Mouse (Mus musculus) midbrain, embryonic 16.5 days (tissue): ENCODE data around the gene Vps16. TPM values are rescaled to one million over a fixed set of nuclear protein-coding genes. Genes with fewer than 3 reads are reported as not detected.
A peak's percentile ranks its signal among the peaks of the same experiment; 100 is the strongest.

Experiments used
- ATAC-seq: fragments of 200-750 bp; cut with Nextera tagmentation; 2 replicates; pipeline ENCODE4 v1.8.0; 2017; ENCODE audit warnings: moderate TSS enrichment
- H3K27ac ChIP-seq: fragments of 300-500 bp; sonication (generic); 2 replicates; pipeline ENCODE4 v1.5.1; 2014; ENCODE audit warnings: mild to moderate bottlenecking, low read length, mixed read lengths
- H3K27me3 ChIP-seq: fragments of 300-500 bp; sonication (generic); 2 replicates; pipeline ENCODE4 v1.6.1; 2014; ENCODE audit warnings: low read depth, low read length, mixed read lengths; ENCODE audit not compliant: control insufficient read depth, insufficient read depth
- H3K36me3 ChIP-seq: fragments of 300-500 bp; sonication (generic); 2 replicates; pipeline ENCODE4 v1.6.1; 2014; ENCODE audit warnings: mild to moderate bottlenecking, low read length, moderate library complexity, mixed read lengths; ENCODE audit not compliant: control insufficient read depth, insufficient read depth
- H3K4me1 ChIP-seq: fragments of 300-500 bp; sonication (generic); 2 replicates; pipeline ENCODE4 v1.6.1; 2014; ENCODE audit warnings: mild to moderate bottlenecking, low read length, mixed read lengths; ENCODE audit not compliant: control insufficient read depth, insufficient read depth
- H3K4me2 ChIP-seq: fragments of 300-500 bp; sonication (generic); 2 replicates; pipeline ENCODE4 v1.6.1; 2014; ENCODE audit warnings: mild to moderate bottlenecking, low read length, mixed read lengths
- H3K4me3 ChIP-seq: fragments of 300-500 bp; sonication (generic); 2 replicates; pipeline ENCODE4 v1.5.1; 2014; ENCODE audit warnings: low read depth, mild to moderate bottlenecking, low read length, moderate library complexity, mixed read lengths
- H3K9ac ChIP-seq: fragments of 300-500 bp; sonication (generic); 2 replicates; pipeline ENCODE4 v1.6.1; 2014; ENCODE audit warnings: low read depth, low read length, mixed read lengths
- H3K9me3 ChIP-seq: fragments of 300-500 bp; sonication (generic); replicated peaks from 2 replicates; pipeline ENCODE4 v1.6.1; 2014; ENCODE audit warnings: mild to moderate bottlenecking, low read length, mixed read lengths; ENCODE audit not compliant: control insufficient read depth, poor library complexity, severe bottlenecking
- WGBS: fragments of 180-500 bp; shearing (Covaris S2); extraction: QIAGEN DNeasy Blood & Tissue Kit; methylation state at CpG from one replicate; pipeline ENCODE4 v1.1.7; 2014; 5-methylcytosine and 5-hydroxymethylcytosine counted together
- polyA plus RNA-seq: library from polyadenylated mRNA; unstranded; fragments of >200 nt; fragmentation: Nextera tagmentation; extraction: Ambion mirVana; gene quantifications from 2 replicates; pipeline ENCODE4 v1.2.1, GENCODE M21; 2015

The Vps16 gene
- polyA plus RNA-seq, 1 experiment from 2014 or later: 110 TPM

DNA sequence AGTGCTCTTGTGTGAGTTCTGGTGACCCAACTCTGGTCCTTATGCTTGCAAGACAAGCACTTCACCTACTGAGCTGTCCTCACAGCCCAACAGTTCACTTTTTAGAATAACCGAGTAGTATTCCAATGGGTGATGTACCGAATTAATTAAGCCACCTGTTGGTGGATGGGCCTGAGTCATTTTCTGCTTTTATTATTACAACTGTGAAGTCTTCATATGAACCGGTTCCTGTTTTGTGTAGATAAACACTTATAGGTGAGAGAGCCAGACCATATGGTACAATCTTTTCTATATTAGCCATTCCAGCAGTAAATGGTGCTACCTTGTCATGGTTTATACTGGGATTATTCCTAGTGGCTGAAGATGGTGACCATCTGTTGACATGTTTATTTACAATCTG lies 11.4 kb upstream of the Vps16 start:
- Histone ChIP-seq H3K27me3 (no peaks in the 10 kb centered on the region), H3K9ac (no peak overlapping the region), H3K4me3 (no peak overlapping the region), H3K27ac (no peak overlapping the region), H3K4me1 (no peaks in the 10 kb centered on the region), H3K9me3 (no peaks in the 10 kb centered on the region), H3K4me2 (no peak overlapping the region), H3K36me3 (no peaks in the 10 kb centered on the region)
- WGBS: 82% methylated on average over 3 of the region's 3 CpGs
- no peak for ATAC-seq

DNA sequence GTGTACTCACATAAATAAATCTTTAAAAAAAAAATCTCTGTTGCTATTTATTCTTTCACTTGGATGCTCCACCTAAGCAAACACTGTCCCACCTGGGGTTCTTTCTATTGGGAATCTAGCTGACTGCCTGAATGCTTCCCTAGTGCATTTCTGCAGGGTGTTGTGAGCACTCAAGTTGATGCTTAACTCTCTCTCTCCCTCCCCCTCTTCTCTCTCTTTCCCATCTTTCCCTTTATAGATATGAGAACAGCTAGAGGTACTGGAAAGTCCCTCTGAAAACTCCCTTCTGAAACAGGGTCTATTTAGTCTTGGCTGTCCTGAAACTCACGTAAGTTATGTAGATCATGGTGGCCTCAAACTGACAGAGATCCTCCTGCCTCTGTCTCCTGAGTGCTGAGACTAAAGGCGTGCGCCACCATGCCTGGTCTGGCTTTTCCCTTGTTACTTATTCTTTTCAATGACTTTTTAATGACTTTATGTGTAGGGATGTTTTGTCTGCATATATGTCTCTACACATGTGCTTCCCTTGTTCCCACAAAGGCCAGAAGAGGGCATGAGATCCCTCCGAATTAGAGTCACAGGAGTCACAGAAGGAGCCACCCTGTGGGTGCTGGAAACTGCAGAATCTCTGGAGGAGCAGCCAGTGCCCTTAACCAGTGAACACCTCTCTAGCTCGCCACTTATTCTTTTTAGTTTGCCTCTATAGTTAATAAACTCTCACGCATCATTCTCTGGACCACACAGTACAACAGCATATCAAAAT lies 9.9 kb upstream of the Vps16 start:
- Histone ChIP-seq H3K4me1 (no peaks in the 10 kb centered on the region), H3K4me3 (no peak overlapping the region), H3K9ac (no peak overlapping the region), H3K4me2 (no peak overlapping the region), H3K27me3 (no peaks in the 10 kb centered on the region), H3K36me3 (peaks cover 5% of the 10 kb centered on the region; the same call in 1 of the 2 replicates), H3K27ac (no peak overlapping the region), H3K9me3 (no peaks in the 10 kb centered on the region)
- WGBS: 80% methylated on average over 6 of the region's 6 CpGs
- ATAC-seq: no peak

DNA sequence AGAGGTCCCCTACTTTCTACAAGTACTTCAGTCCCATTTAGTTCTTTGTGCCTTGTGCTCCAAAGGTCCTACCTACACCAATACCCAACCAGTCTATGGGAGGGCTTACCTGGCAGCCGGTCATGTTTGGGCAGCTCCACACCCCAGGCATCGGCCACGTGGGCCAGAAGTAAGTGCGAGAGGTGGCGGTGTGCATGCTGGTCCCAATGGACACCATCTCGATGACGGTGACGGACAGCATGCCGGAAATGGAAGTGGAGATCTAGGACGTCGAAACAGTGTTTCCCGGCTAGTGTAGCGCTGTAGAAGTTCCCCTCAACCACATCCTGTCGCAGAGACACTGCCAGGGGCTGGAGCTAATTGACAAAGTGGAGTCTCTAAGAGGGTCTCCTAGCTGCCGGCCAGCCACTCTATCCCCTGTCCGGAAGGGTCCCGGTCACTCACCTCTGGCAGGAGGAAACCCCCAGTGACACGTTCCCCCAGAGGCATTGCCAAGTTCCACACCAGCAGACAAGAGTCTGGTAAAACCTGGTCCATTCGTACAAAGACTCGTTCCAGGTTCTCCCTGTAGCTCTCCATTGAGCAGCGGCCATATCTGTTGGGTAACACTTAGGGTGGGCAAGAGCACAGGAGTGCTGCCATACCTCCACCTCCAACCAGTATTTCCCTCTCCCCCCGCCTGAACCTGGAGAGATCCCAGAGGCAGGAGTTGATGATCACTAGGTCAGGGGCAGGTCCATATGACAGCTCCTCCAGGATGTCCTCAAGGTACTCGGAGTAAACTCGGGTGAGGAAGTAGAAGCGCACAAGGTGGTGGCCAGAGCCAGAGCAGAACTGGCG lies 2.1 kb upstream of the Vps16 start:
- Histone ChIP-seq H3K9me3 (no peaks in the 10 kb centered on the region), H3K36me3 (peaks cover 5% of the 10 kb centered on the region; the same call in 1 of the 2 replicates), H3K4me1 (peaks cover 40% of the 10 kb centered on the region), H3K4me2 (no peak overlapping the region), H3K27ac (no peak overlapping the region), H3K9ac (no peak overlapping the region), H3K27me3 (no peaks in the 10 kb centered on the region), H3K4me3 (no peak overlapping the region)
- no peak for ATAC-seq
- 97% methylated on average over 26 of the region's 26 CpGs for WGBS

GRCm38 (mm10) chr2:130423397-130424125 lies 578 bp upstream of the Vps16 start:
- Histone ChIP-seq H3K4me3 (peak overlapping the region; percentile 86), H3K9ac (peak overlapping the region; percentile 73), H3K27ac (peak overlapping the region; percentile 95), H3K4me2 (peak overlapping the region; percentile 90), H3K27me3 (no peaks in the 10 kb centered on the region), H3K4me1 (peaks cover 40% of the 10 kb centered on the region), H3K36me3 (peaks cover 5% of the 10 kb centered on the region; the same call in 1 of the 2 replicates), H3K9me3 (no peaks in the 10 kb centered on the region)
- ATAC-seq: peak; percentile 80
- WGBS: 12% methylated on average over 49 of the region's 49 CpGs

DNA sequence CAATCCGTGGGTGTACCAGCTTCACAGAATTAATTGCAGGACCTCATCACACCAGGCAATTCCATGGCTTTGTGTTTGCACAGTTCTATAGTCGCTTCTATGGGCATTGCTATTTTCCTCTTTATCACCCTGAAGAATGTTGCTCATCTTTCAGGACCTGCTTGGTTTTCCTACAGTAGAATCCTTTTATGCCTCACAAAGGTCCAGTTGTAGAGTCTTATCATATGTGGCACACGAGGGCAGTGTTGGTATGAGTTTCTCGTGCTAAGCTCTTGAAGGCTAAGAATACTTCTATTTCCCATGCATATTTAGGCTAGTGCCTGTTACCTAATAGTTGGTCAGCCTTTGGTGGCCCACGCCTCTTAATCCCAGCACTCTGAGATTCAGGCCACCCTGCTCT lies 973 bp downstream of the Vps16 start:
- Histone ChIP-seq H3K9ac (peak overlapping the region; percentile 73), H3K27me3 (no peaks in the 10 kb centered on the region), H3K9me3 (no peaks in the 10 kb centered on the region), H3K27ac (peak overlapping the region; percentile 95), H3K36me3 (no peaks in the 10 kb centered on the region), H3K4me3 (peak overlapping the region; percentile 86), H3K4me1 (peaks cover 39% of the 10 kb centered on the region), H3K4me2 (peak overlapping the region; percentile 87)
- WGBS: 45% methylated on average over 5 of the region's 5 CpGs
- no peak for ATAC-seq

GRCm38 (mm10) chr2:130429851-130430250 lies 5.7 kb downstream of the Vps16 start:
- Histone ChIP-seq H3K9me3 (no peaks in the 10 kb centered on the region), H3K27me3 (no peaks in the 10 kb centered on the region), H3K4me1 (peaks cover 15% of the 10 kb centered on the region), H3K9ac (no peak overlapping the region), H3K4me2 (no peak overlapping the region), H3K27ac (no peak overlapping the region), H3K36me3 (peaks cover 4% of the 10 kb centered on the region; the same call in 1 of the 2 replicates), H3K4me3 (no peak overlapping the region)
- ATAC-seq: no peak
- WGBS: 71% methylated on average over 2 of the region's 2 CpGs

DNA sequence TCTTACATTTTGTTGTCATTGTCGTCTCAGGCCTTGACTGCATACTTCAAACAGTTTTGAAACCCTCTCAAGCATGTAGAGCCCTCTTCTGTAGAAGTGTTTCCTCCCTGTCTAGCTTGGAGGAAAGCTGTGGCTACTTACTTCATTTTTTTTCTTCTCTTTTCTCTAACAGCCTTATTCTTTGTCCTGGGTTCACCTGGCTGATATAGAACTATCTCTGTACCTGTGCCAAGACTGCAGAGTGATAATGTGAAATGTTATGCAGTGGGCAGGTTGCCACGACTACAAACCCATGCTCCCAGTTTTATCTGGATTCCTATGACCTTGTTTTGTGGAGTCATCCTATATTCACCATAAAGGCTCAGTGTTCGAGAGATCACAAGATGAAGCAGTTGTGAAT lies 6.3 kb downstream of the Vps16 start:
- Histone ChIP-seq H3K27ac (no peak overlapping the region), H3K4me1 (peaks cover 10% of the 10 kb centered on the region), H3K27me3 (no peaks in the 10 kb centered on the region), H3K9me3 (no peaks in the 10 kb centered on the region), H3K4me2 (no peak overlapping the region), H3K9ac (no peak overlapping the region), H3K36me3 (peaks cover 4% of the 10 kb centered on the region; the same call in 1 of the 2 replicates), H3K4me3 (no peak overlapping the region)
- WGBS: 85% methylated on average over 3 of the region's 3 CpGs
- no peak for ATAC-seq

- Histone ChIP-seq H3K4me2 (no peak overlapping the region), H3K27me3 (no peaks in the 10 kb centered on the region), H3K36me3 (peaks cover 4% of the 10 kb centered on the region; the same call in 1 of the 2 replicates), H3K9ac (no peak overlapping the region), H3K27ac (no peak overlapping the region), H3K4me3 (no peak overlapping the region), H3K9me3 (no peaks in the 10 kb centered on the region), H3K4me1 (no peaks in the 10 kb centered on the region)
- WGBS: 89% methylated on average over 3 of the region's 3 CpGs
- ATAC-seq: no peak
Measured at GRCm38 (mm10) chr2:130432157-130432556, 8.0 kb downstream of the Vps16 start.
